ENCODE assay signal across 9 mouse cellular contexts in the genomic region with DNA sequence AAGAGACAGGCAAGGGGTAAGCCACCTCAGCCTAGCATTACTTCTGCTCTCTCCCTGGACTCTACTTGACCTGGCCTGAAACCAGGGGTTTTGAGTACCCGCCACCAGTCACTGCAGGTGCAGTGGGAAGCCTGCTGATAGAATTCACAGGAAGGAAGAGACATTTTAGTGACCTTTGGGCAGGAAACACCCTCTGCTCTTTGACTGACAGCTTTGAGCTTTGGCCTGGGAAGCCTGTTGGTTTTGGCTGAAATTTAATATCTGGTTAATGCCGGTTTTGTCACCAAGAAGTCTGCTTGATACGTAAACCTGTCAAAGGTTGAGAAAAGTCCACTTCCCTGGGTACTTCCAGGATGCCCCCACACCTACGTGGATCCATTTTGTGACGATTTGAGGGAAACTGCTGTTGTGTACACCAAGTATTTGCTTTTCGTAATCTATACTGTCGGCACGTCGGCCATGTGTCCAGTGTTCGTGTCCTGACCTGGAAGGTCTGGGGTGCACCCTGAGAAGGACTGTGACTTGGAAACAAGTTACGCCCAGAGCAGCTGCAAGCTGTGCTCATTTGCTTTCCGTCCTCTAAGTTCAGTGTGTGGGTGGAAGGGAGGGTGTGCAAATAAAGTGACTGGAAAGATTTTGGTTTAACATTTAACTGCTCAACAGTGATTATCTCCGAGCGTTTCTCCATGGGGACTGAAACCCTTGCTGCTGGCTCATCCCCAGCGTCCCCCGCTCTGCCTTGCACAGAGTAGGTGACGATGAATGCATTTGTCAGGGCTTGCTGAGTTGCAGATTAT.
DNase-seq lines count a peak whose midpoint lies in the region.
"Had no signal": no experiment of that assay in that cellular context is flagged by ENCODE, and none has a peak within 500 bp of the region (broad histone marks: within the 10 kb centered on the region; RNA-seq: fewer than 3 reads in every experiment).

No protein-coding gene starts in this region.

- peak; percentile 32 to 48 for DNase-seq in spleen, postnatal 36 days (ENCODE audit: low spot score in 2 of 2)
- no peak for DNase-seq in spleen, adult 18-20 months
- peak; percentile 55 for DNase-seq in kidney, adult 18-20 months
- peak; percentile 61 to 75 for DNase-seq in left cerebral cortex, postnatal 36 days (ENCODE audit: low spot score in 2 of 2)
- peak; percentile 85 for DNase-seq in yolk sac, embryonic 10.5 days (ENCODE audit: low spot score)
- no peak for DNase-seq in cerebellum, postnatal 25 days
- DNase-seq in adrenal gland, postnatal 25 days, result no peak
- DNase-seq in thymus, postnatal 10 days (ENCODE audit: low spot score in 2 of 2), result no peak
- DNase-seq: cerebellum, postnatal 36 days had no signal

- intact Hi-C loops in left cerebral cortex, postnatal 36 days (cut with DNase I), result loop anchor here (10.0 kb wide), 1 partner anchor 327 kb away; no protein-coding TSS in a partner anchor

Comparison
In these comparisons a context has a peak if more than half of its experiments do, and no peak if none do; other contexts are left out.
1. DNase-seq: peak in spleen, postnatal 36 days (2 of 2), kidney, adult 18-20 months (single experiment), left cerebral cortex, postnatal 36 days (2 of 2) and yolk sac, embryonic 10.5 days (single experiment); none in spleen, adult 18-20 months (0 of 2), cerebellum, postnatal 25 days (0 of 2), adrenal gland, postnatal 25 days (single experiment) and thymus, postnatal 10 days (0 of 2).